Mouse (Mus musculus): ENCODE measurements around the gene Myoz1.

Myoz1 gene

GRCm38 (mm10) chr14:20668154-20668810 is 11.9 kb upstream of the Myoz1 start, which contains the start of gene Synpo2l:
Synpo2l (minus strand) TSS chr14:20668354.
- no peak for DNase-seq (ENCODE audit: low spot score)

- DNase-seq (ENCODE audit: low spot score) = no peak
Measured at GRCm38 (mm10) chr14:20667469-20667868, 11.1 kb upstream of the Myoz1 start.

- no peak for DNase-seq (ENCODE audit: low spot score)
Measured at GRCm38 (mm10) chr14:20664436-20664835, 8.1 kb upstream of the Myoz1 start.

GRCm38 (mm10) chr14:20663601-20664000 is 7.3 kb upstream of the Myoz1 start:
- DNase-seq (ENCODE audit: low spot score) = no peak

GRCm38 (mm10) chr14:20662740-20663139 is 6.4 kb upstream of the Myoz1 start:
- DNase-seq (ENCODE audit: low spot score) = no peak

- DNase-seq (ENCODE audit: low spot score) = no peak
Measured at GRCm38 (mm10) chr14:20661661-20662331, 5.5 kb upstream of the Myoz1 start.

- DNase-seq (ENCODE audit: low spot score) = peak; percentile 89
Measured at GRCm38 (mm10) chr14:20660827-20661660, 4.7 kb upstream of the Myoz1 start.

- no peak for DNase-seq (ENCODE audit: low spot score)
Measured at GRCm38 (mm10) chr14:20659687-20660086, 3.3 kb upstream of the Myoz1 start.

- no peak for DNase-seq (ENCODE audit: low spot score)
Measured at GRCm38 (mm10) chr14:20658902-20659301, 2.6 kb upstream of the Myoz1 start.

- DNase-seq (ENCODE audit: low spot score) = no peak
Measured at GRCm38 (mm10) chr14:20658326-20658725, 2.0 kb upstream of the Myoz1 start.

GRCm38 (mm10) chr14:20655731-20656130 is 609 bp downstream of the Myoz1 start:
- DNase-seq (ENCODE audit: low spot score) = no peak

GRCm38 (mm10) chr14:20654690-20655421 is 1.5 kb downstream of the Myoz1 start:
- no peak for DNase-seq (ENCODE audit: low spot score)

GRCm38 (mm10) chr14:20651722-20652256 is 4.6 kb downstream of the Myoz1 start:
- DNase-seq (ENCODE audit: low spot score) = no peak

GRCm38 (mm10) chr14:20651000-20651399 is 5.3 kb downstream of the Myoz1 start:
- no peak for DNase-seq (ENCODE audit: low spot score)

GRCm38 (mm10) chr14:20646381-20646780 is 10.0 kb downstream of the Myoz1 start:
- DNase-seq (ENCODE audit: low spot score) = no peak

- no peak for DNase-seq (ENCODE audit: low spot score)
Measured at GRCm38 (mm10) chr14:20645547-20645946, 10.8 kb downstream of the Myoz1 start.

- DNase-seq (ENCODE audit: low spot score) = no peak
Measured at GRCm38 (mm10) chr14:20641438-20641875, 14.9 kb downstream of the Myoz1 start.

GRCm38 (mm10) chr14:20640644-20641437 is 15.5 kb downstream of the Myoz1 start, which contains the start of gene Usp54:
Usp54 (minus strand) TSS chr14:20641063.
- DNase-seq (ENCODE audit: low spot score) = peak; percentile 94

- no peak for DNase-seq (ENCODE audit: low spot score)
Measured at GRCm38 (mm10) chr14:20639918-20640619, 16.3 kb downstream of the Myoz1 start.

GRCm38 (mm10) chr14:20638702-20639101 is 17.6 kb downstream of the Myoz1 start:
- no peak for DNase-seq (ENCODE audit: low spot score)

Data from ovary, adult 18-20 months (tissue).